Mouse (Mus musculus) MEL (cell line): ENCODE results near the gene Tmem81.

ENCODE experiments used
- CTCF ChIP-seq, 3 experiments: IDR thresholded peaks in 2 of 3; conservative IDR thresholded peaks in 1 of 3; 2 replicates each; pipeline ENCODE4 v1.5.1; 2011 to 2012; ENCODE audit warnings: low read length in 3 of 3, low read depth in 2 of 3, mild to moderate bottlenecking in 2 of 3, improper control_type of control experiment in 1 of 3, inconsistent platforms in 1 of 3, mixed read lengths in 1 of 3, moderate library complexity in 1 of 3; ENCODE audit not compliant: control insufficient read depth in 1 of 3, insufficient read depth in 1 of 3, poor library complexity in 1 of 3, severe bottlenecking in 1 of 3
- SIN3A ChIP-seq: IDR thresholded peaks from 2 replicates; pipeline ENCODE4 v1.6.1; 2012; ENCODE audit warnings: low read length, improper control_type of control experiment, inconsistent platforms
- UBTF ChIP-seq: IDR thresholded peaks from 2 replicates; pipeline ENCODE4 v1.6.1; 2012; ENCODE audit warnings: low read depth, mild to moderate bottlenecking, inconsistent platforms, low read length, improper control_type of control experiment, moderate library complexity, borderline replicate concordance; ENCODE audit not compliant: insufficient read depth

DNA sequence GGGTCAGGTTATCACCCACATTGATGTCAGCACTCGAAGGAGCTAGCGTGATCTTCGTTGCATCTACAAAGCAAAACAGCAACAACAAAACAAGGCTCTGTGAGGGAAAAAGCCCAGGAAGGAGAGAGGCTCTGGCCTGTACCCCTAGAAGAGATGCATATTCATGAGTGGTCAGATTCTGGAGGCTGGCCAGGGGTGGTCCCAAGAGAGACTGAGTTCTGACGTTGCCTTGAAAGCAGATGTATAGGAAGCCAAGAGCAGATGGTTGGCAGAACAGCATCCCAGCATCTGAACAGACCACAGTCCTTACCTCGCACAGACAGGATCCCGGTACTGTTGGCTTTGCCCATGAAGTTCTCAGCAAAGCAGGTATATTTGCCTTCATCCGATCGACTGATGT is 17.0 kb downstream of the Tmem81 start:
- TF ChIP-seq SIN3A (no peak), CTCF (IDR thresholded peaks at IDR 0.05 in 2 of 3, conservative IDR thresholded peaks at IDR 0.05 in 1 of 3; ENCODE audit: control insufficient read depth in 1 of 3, insufficient read depth in 1 of 3, low read depth in 2 of 3, low read length in 3 of 3, poor library complexity in 1 of 3, severe bottlenecking in 1 of 3) (no peak), UBTF (no peak)
